Mouse (Mus musculus): ENCODE measurements around the gene Ccdc163.

- TF ChIP-seq POLR2A (IDR thresholded peaks at IDR 0.05; ENCODE audit: insufficient read depth, low read depth, low read length): no peak
- TF ChIP-seq CTCF (IDR thresholded peaks at IDR 0.05; ENCODE audit: insufficient read depth, low read depth, low read length): no peak
Measured at GRCm38 (mm10) chr4:116677808-116678207, 30.5 kb upstream of the Ccdc163 start.
